Mouse (Mus musculus) retina, postnatal 7 days (tissue): Measurements from ENCODE around the gene Mdga2.

Source experiments
- DNase-seq: peaks from one replicate; pipeline ENCODE4 v3.0.0-alpha.2; 2012; ENCODE audit warnings: low read depth, low spot score

Gene Mdga2

GRCm38 (mm10) chr12:67059136-67060014 is 163.0 kb downstream of the Mdga2 start:
- peak; percentile 14 for DNase-seq

- DNase-seq = no peak
These were observed 165.7 kb downstream of the Mdga2 start for GRCm38 (mm10) chr12:67056621-67057020.

- DNase-seq = no peak
These were observed 177.1 kb downstream of the Mdga2 start for GRCm38 (mm10) chr12:67045099-67045750.

GRCm38 (mm10) chr12:67041865-67042264 is 180.5 kb downstream of the Mdga2 start:
- no peak for DNase-seq

- DNase-seq = no peak
These were observed 186.7 kb downstream of the Mdga2 start for GRCm38 (mm10) chr12:67035509-67036261.

GRCm38 (mm10) chr12:67017192-67017591 is 205.2 kb downstream of the Mdga2 start:
- DNase-seq = no peak

GRCm38 (mm10) chr12:67011368-67011767 is 211.0 kb downstream of the Mdga2 start:
- DNase-seq = no peak

GRCm38 (mm10) chr12:67010318-67010717 is 212.0 kb downstream of the Mdga2 start:
- no peak for DNase-seq

- no peak for DNase-seq
These were observed 213.2 kb downstream of the Mdga2 start for GRCm38 (mm10) chr12:67009191-67009590.

GRCm38 (mm10) chr12:66954129-66954528 is 268.2 kb downstream of the Mdga2 start:
- DNase-seq = no peak

- no peak for DNase-seq
These were observed 306.6 kb downstream of the Mdga2 start for GRCm38 (mm10) chr12:66915741-66916140.

GRCm38 (mm10) chr12:66899366-66899765 is 323.0 kb downstream of the Mdga2 start:
- DNase-seq = no peak

- no peak for DNase-seq
These were observed 325.6 kb downstream of the Mdga2 start for GRCm38 (mm10) chr12:66896790-66897189.

- no peak for DNase-seq
These were observed 332.1 kb downstream of the Mdga2 start for GRCm38 (mm10) chr12:66890296-66890695.

GRCm38 (mm10) chr12:66889276-66889675 is 333.1 kb downstream of the Mdga2 start:
- no peak for DNase-seq

- no peak for DNase-seq
These were observed 333.7 kb downstream of the Mdga2 start for GRCm38 (mm10) chr12:66888636-66889035.

GRCm38 (mm10) chr12:66866199-66866598 is 356.1 kb downstream of the Mdga2 start:
- no peak for DNase-seq

GRCm38 (mm10) chr12:66853167-66853566 is 369.2 kb downstream of the Mdga2 start:
- DNase-seq = no peak

- DNase-seq = no peak
These were observed 382.0 kb downstream of the Mdga2 start for GRCm38 (mm10) chr12:66840336-66840735.

- no peak for DNase-seq
These were observed 466.7 kb downstream of the Mdga2 start for GRCm38 (mm10) chr12:66755653-66756052.

- no peak for DNase-seq
These were observed 487.8 kb downstream of the Mdga2 start for GRCm38 (mm10) chr12:66734536-66734935.

GRCm38 (mm10) chr12:66724474-66724873 is 497.9 kb downstream of the Mdga2 start:
- DNase-seq = no peak
